Mouse (Mus musculus): ENCODE results near the gene Dbn1. TPM values are rescaled to one million over a fixed set of nuclear protein-coding genes. Genes with fewer than 3 reads are reported as not detected.

Dbn1 gene
- polyA plus RNA-seq, 1 experiment, result 108 TPM

GRCm38 (mm10) chr13:55465830-55466440 lies 22.0 kb downstream of the Dbn1 start:
- no peak for DNase-seq
- TF ChIP-seq POLR2A (IDR thresholded peaks at IDR 0.05; ENCODE audit: borderline replicate concordance, insufficient read depth, low read length), result no peak
- no peak for TF ChIP-seq CTCF (IDR thresholded peaks at IDR 0.05; ENCODE audit: borderline replicate concordance, insufficient read depth, low read depth, low read length)
- WGBS, result 95% methylated on average over 5 of the region's 5 CpGs

GRCm38 (mm10) chr13:55465184-55465583 lies 22.7 kb downstream of the Dbn1 start:
- Histone ChIP-seq H3K4me3 (replicated peaks; ENCODE audit: insufficient read depth, low read depth, low read length) (no peak overlapping the region), H3K27ac (ENCODE audit: insufficient read depth, low read length) (no peak overlapping the region), H3K4me1 (ENCODE audit: control insufficient read depth, insufficient read depth, low read length) (peaks cover 5% of the 10 kb centered on the region), H3K27me3 (ENCODE audit: control insufficient read depth, insufficient read depth, low read length) (no peaks in the 10 kb centered on the region)
- TF ChIP-seq POLR2A (IDR thresholded peaks at IDR 0.05; ENCODE audit: borderline replicate concordance, insufficient read depth, low read length), result no peak
- no peak for TF ChIP-seq CTCF (IDR thresholded peaks at IDR 0.05; ENCODE audit: borderline replicate concordance, insufficient read depth, low read depth, low read length)
- DNase-seq, result peak in 1 of 2 experiments; percentile 34
- 38% methylated on average over 3 of the region's 3 CpGs for WGBS

More at GRCm38 (mm10) chr13:55465830-55466440, 22.0 kb downstream of the Dbn1 start:
- Histone ChIP-seq H3K27ac (ENCODE audit: insufficient read depth, low read length) (no peak overlapping the region), H3K4me1 (ENCODE audit: control insufficient read depth, insufficient read depth, low read length) (peaks cover 9% of the 10 kb centered on the region), H3K27me3 (ENCODE audit: control insufficient read depth, insufficient read depth, low read length) (no peaks in the 10 kb centered on the region), H3K4me3 (replicated peaks; ENCODE audit: insufficient read depth, low read depth, low read length) (no peak overlapping the region)

GRCm38 (mm10) chr13:55464027-55464884 lies 23.7 kb downstream of the Dbn1 start, which contains the start of gene Prr7:
Gene Prr7 (plus strand): TSS chr13:55464267.
- Histone ChIP-seq H3K27me3 (ENCODE audit: control insufficient read depth, insufficient read depth, low read length) (no peaks in the 10 kb centered on the region), H3K27ac (ENCODE audit: insufficient read depth, low read length) (no peak within 1 kb of the TSS), H3K4me3 (replicated peaks; ENCODE audit: insufficient read depth, low read depth, low read length) (peak within 1 kb of the TSS; percentile 61), H3K4me1 (ENCODE audit: control insufficient read depth, insufficient read depth, low read length) (peaks cover under 1% of the 10 kb centered on the region; the same call in 1 of the 2 replicates)
- TF ChIP-seq POLR2A (IDR thresholded peaks at IDR 0.05; ENCODE audit: borderline replicate concordance, insufficient read depth, low read length) (no peak), CTCF (IDR thresholded peaks at IDR 0.05; ENCODE audit: borderline replicate concordance, insufficient read depth, low read depth, low read length) (no peak)
- peak; percentile 56 to 57 for DNase-seq
- WGBS, result 1% methylated on average over 74 of the region's 84 CpGs

GRCm38 (mm10) chr13:55463399-55464026 lies 24.4 kb downstream of the Dbn1 start:
- DNase-seq, result no peak
- WGBS, result 21% methylated on average over 14 of the region's 14 CpGs
- Histone ChIP-seq H3K27me3 (ENCODE audit: control insufficient read depth, insufficient read depth, low read length) (no peaks in the 10 kb centered on the region), H3K27ac (ENCODE audit: insufficient read depth, low read length) (no peak overlapping the region), H3K4me3 (replicated peaks; ENCODE audit: insufficient read depth, low read depth, low read length) (peak overlapping the region; percentile 41), H3K4me1 (ENCODE audit: control insufficient read depth, insufficient read depth, low read length) (no peaks in the 10 kb centered on the region)
- no peak for TF ChIP-seq CTCF (IDR thresholded peaks at IDR 0.05; ENCODE audit: borderline replicate concordance, insufficient read depth, low read depth, low read length)
- TF ChIP-seq POLR2A (IDR thresholded peaks at IDR 0.05; ENCODE audit: borderline replicate concordance, insufficient read depth, low read length), result no peak

- H3K4me1 ChIP-seq (ENCODE audit: control insufficient read depth, insufficient read depth, low read length), result no peaks in the 10 kb centered on the region
- DNase-seq, result no peak
- H3K27me3 ChIP-seq (ENCODE audit: control insufficient read depth, insufficient read depth, low read length), result no peaks in the 10 kb centered on the region
- 90% methylated on average over 2 of the region's 2 CpGs for WGBS
- H3K27ac ChIP-seq (ENCODE audit: insufficient read depth, low read length), result no peak overlapping the region
- H3K4me3 ChIP-seq (replicated peaks; ENCODE audit: insufficient read depth, low read depth, low read length), result no peak overlapping the region
- no peak for TF ChIP-seq CTCF (IDR thresholded peaks at IDR 0.05; ENCODE audit: borderline replicate concordance, insufficient read depth, low read depth, low read length)
- TF ChIP-seq POLR2A (IDR thresholded peaks at IDR 0.05; ENCODE audit: borderline replicate concordance, insufficient read depth, low read length), result no peak
These were observed 24.9 kb downstream of the Dbn1 start for GRCm38 (mm10) chr13:55462965-55463364.

- WGBS, result 88% methylated on average over 16 of the region's 16 CpGs
- H3K4me3 ChIP-seq (replicated peaks; ENCODE audit: insufficient read depth, low read depth, low read length), result no peak overlapping the region
- H3K27ac ChIP-seq (ENCODE audit: insufficient read depth, low read length), result no peak overlapping the region
- H3K27me3 ChIP-seq (ENCODE audit: control insufficient read depth, insufficient read depth, low read length), result no peaks in the 10 kb centered on the region
- TF ChIP-seq POLR2A (IDR thresholded peaks at IDR 0.05; ENCODE audit: borderline replicate concordance, insufficient read depth, low read length), result no peak
- TF ChIP-seq CTCF (IDR thresholded peaks at IDR 0.05; ENCODE audit: borderline replicate concordance, insufficient read depth, low read depth, low read length), result no peak
- peaks cover 12% of the 10 kb centered on the region for H3K4me1 ChIP-seq (ENCODE audit: control insufficient read depth, insufficient read depth, low read length)
- no peak for DNase-seq
These were observed 35.9 kb downstream of the Dbn1 start for GRCm38 (mm10) chr13:55451785-55452549.

GRCm38 (mm10) chr13:55451296-55451695 lies 36.6 kb downstream of the Dbn1 start:
- WGBS, result 88% methylated on average over 10 of the region's 10 CpGs
- no peaks in the 10 kb centered on the region for H3K27me3 ChIP-seq (ENCODE audit: control insufficient read depth, insufficient read depth, low read length)

More at GRCm38 (mm10) chr13:55451296-55451695, 36.6 kb downstream of the Dbn1 start:
- TF ChIP-seq POLR2A (IDR thresholded peaks at IDR 0.05; ENCODE audit: borderline replicate concordance, insufficient read depth, low read length) (no peak), CTCF (IDR thresholded peaks at IDR 0.05; ENCODE audit: borderline replicate concordance, insufficient read depth, low read depth, low read length) (no peak)
- DNase-seq, result no peak
- Histone ChIP-seq H3K4me3 (replicated peaks; ENCODE audit: insufficient read depth, low read depth, low read length) (no peak overlapping the region), H3K4me1 (ENCODE audit: control insufficient read depth, insufficient read depth, low read length) (peaks cover 12% of the 10 kb centered on the region), H3K27ac (ENCODE audit: insufficient read depth, low read length) (no peak overlapping the region)

Measured in cerebellum, adult 2 months (tissue).